Mouse (Mus musculus) G1E (cell line): ENCODE results near the gene Gm17334. TPM values are rescaled to one million over a fixed set of nuclear protein-coding genes. Genes with fewer than 3 reads are reported as not detected.

Experiments
- ATAC-seq: 2 replicates; pipeline ENCODE4 v1.8.0; 2016; ENCODE audit warnings: mild to moderate bottlenecking; ENCODE audit not compliant: insufficient number of reproducible peaks, poor library complexity, low FRiP score, severe bottlenecking; ENCODE audit errors: extremely low read depth
- DNase-seq: peaks from one replicate; pipeline ENCODE4 v3.0.0; 2012; ENCODE audit warnings: low spot score
- H3K27me3 ChIP-seq: 2 replicates; pipeline ENCODE4 v1.6.1; 2012; ENCODE audit warnings: mild to moderate bottlenecking, low read length, inconsistent platforms; ENCODE audit not compliant: insufficient read depth
- H3K36me3 ChIP-seq: replicated peaks from 2 replicates; pipeline ENCODE3; 2012; ENCODE audit warnings: mild to moderate bottlenecking, inconsistent platforms
- H3K4me1 ChIP-seq: 2 replicates; pipeline ENCODE4 v1.6.1; 2012; ENCODE audit warnings: low read depth, low read length, inconsistent platforms, mixed read lengths; ENCODE audit not compliant: insufficient read depth
- H3K4me3 ChIP-seq: 2 replicates; pipeline ENCODE4 v1.5.1; 2012; ENCODE audit warnings: low read depth, mild to moderate bottlenecking, inconsistent platforms, low read length, moderate library complexity, mixed read lengths
- H3K9me3 ChIP-seq: replicated peaks from 2 replicates; pipeline ENCODE4 v1.6.1; 2012; ENCODE audit warnings: inconsistent platforms
- CTCF ChIP-seq: IDR thresholded peaks from 2 replicates; pipeline ENCODE4 v1.5.1; 2012; ENCODE audit warnings: low read depth, low read length, inconsistent platforms, mixed read lengths
- GATA1 ChIP-seq: IDR thresholded peaks from 2 replicates; pipeline ENCODE4 v1.6.1; 2012; ENCODE audit warnings: borderline replicate concordance, low read length, inconsistent platforms, mixed read lengths
- GATA2 ChIP-seq: IDR thresholded peaks from 2 replicates; pipeline ENCODE4 v1.6.1; 2012; ENCODE audit warnings: low read depth, low read length, inconsistent platforms, borderline replicate concordance
- POLR2AphosphoS5 ChIP-seq: IDR thresholded peaks from 2 replicates; pipeline ENCODE4 v1.6.1; 2012; ENCODE audit warnings: low read depth, low read length, inconsistent platforms; ENCODE audit not compliant: insufficient replicate concordance
- TAL1 ChIP-seq: conservative IDR thresholded peaks from 2 replicates; pipeline ENCODE4 v1.6.1; 2012; ENCODE audit warnings: low read depth, low read length, inconsistent platforms, mixed read lengths
- polyA plus RNA-seq: library from polyadenylated mRNA; stranded (reverse); fragments of >175 nt; gene quantifications from 2 replicates; pipeline ENCODE4 v1.2.3, GENCODE M21; 2012
- total RNA-seq, 2 experiments: library from RNA; stranded (forward) in 1 of 2; stranded (reverse) in 1 of 2; fragments of 200-1000 nt in 1 of 2; fragments of >200 nt in 1 of 2; fragmentation: Nextera tagmentation in 1 of 2; gene quantifications; 2 replicates each; pipeline ENCODE4 v1.2.3; 2014 to 2017

Gm17334 gene
- total and polyA plus RNA-seq, 3 experiments: not detected

DNA sequence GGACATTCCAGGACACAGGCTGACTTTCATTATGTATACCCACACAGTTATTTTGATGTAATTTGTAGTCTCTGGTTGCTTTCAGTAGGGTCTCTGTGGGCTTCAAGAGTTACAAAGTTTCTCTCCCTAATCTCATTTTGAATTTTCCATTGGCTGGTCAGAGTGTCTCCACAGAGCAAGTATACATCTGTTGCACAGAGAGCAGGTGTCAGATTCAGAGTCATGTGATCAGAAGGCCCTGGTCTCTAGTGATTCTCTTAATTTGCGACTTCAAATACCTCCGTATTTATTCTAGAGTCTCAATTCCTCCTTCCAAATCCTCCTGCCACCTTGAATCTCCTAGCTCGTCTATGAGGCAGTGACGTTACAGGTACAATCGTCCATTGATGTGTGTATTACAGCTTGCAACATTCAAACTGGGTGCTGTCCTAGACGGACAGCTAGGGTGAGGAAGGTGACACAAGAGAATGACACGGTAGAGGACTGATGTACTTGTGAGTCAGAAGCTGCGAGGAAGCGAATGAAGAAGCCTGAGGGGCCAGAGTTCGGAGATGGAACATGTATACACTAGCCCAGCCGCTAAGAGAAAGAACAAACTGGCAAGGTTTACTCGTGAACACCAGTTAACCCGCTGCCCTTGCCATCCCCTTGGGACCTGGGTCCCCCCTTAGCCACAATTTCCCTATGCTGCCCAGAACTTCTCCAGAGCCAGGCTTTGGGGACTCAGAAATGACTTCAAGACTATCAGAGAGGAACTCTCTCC lies 4.4 kb downstream of the Gm17334 start:
- H3K9me3 ChIP-seq: no peaks in the 10 kb centered on the region
- TF ChIP-seq POLR2AphosphoS5: no peak
- no peak for TF ChIP-seq TAL1
- TF ChIP-seq GATA2: no peak
- no peak for TF ChIP-seq CTCF
- no peak for TF ChIP-seq GATA1
- no peak for DNase-seq
- H3K4me3 ChIP-seq: no peak overlapping the region
- H3K4me1 ChIP-seq: peaks cover 41% of the 10 kb centered on the region
- ATAC-seq: no peak
- peaks cover 2% of the 10 kb centered on the region for H3K36me3 ChIP-seq
- H3K27me3 ChIP-seq: peaks cover 47% of the 10 kb centered on the region

GRCm38 (mm10) chr11:53764581-53764980 lies 8.4 kb downstream of the Gm17334 start:
- H3K27me3 ChIP-seq: peaks cover 50% of the 10 kb centered on the region
- H3K9me3 ChIP-seq: no peaks in the 10 kb centered on the region
- H3K36me3 ChIP-seq: no peaks in the 10 kb centered on the region
- TF ChIP-seq GATA1: no peak
- no peak for TF ChIP-seq CTCF
- TF ChIP-seq TAL1: no peak
- no peak for TF ChIP-seq POLR2AphosphoS5
- TF ChIP-seq GATA2: no peak
- ATAC-seq: no peak
- DNase-seq: no peak
- peaks cover 37% of the 10 kb centered on the region for H3K4me1 ChIP-seq
- H3K4me3 ChIP-seq: no peak overlapping the region

- ATAC-seq: peak; percentile 72
- no peaks in the 10 kb centered on the region for H3K9me3 ChIP-seq
Observed at GRCm38 (mm10) chr11:53763496-53764140, 9.4 kb downstream of the Gm17334 start.

GRCm38 (mm10) chr11:53762827-53763495 lies 10.0 kb downstream of the Gm17334 start:
- TF ChIP-seq GATA1 (no peak), CTCF (no peak), TAL1 (no peak), POLR2AphosphoS5 (no peak), GATA2 (no peak)
- peak overlapping the region; percentile 73 for H3K4me3 ChIP-seq
- H3K4me1 ChIP-seq: peaks cover 33% of the 10 kb centered on the region

More at GRCm38 (mm10) chr11:53763496-53764140, 9.4 kb downstream of the Gm17334 start:
- Histone ChIP-seq H3K4me3 (peak overlapping the region; percentile 73), H3K36me3 (no peaks in the 10 kb centered on the region), H3K27me3 (peaks cover 49% of the 10 kb centered on the region), H3K4me1 (peaks cover 33% of the 10 kb centered on the region)
- peak; percentile 83 for DNase-seq
- TF ChIP-seq CTCF (no peak), GATA2 (no peak), GATA1 (no peak), POLR2AphosphoS5 (no peak), TAL1 (no peak)

GRCm38 (mm10) chr11:53762426-53762825 lies 10.6 kb downstream of the Gm17334 start:
- Histone ChIP-seq H3K4me1 (peaks cover 33% of the 10 kb centered on the region), H3K9me3 (no peaks in the 10 kb centered on the region), H3K4me3 (no peak overlapping the region; the same call in 1 of the 2 replicates), H3K27me3 (peaks cover 47% of the 10 kb centered on the region), H3K36me3 (no peaks in the 10 kb centered on the region)
- no peak for DNase-seq
- ATAC-seq: no peak
- TF ChIP-seq TAL1 (no peak), GATA2 (no peak)

More at GRCm38 (mm10) chr11:53762827-53763495, 10.0 kb downstream of the Gm17334 start:
- ATAC-seq (no peak), DNase-seq (peak; percentile 22)
- Histone ChIP-seq H3K9me3 (no peaks in the 10 kb centered on the region), H3K36me3 (no peaks in the 10 kb centered on the region), H3K27me3 (peaks cover 48% of the 10 kb centered on the region)

GRCm38 (mm10) chr11:53761822-53762221 lies 11.2 kb downstream of the Gm17334 start:
- no peak for ATAC-seq
- Histone ChIP-seq H3K4me3 (no peak overlapping the region), H3K27me3 (peaks cover 44% of the 10 kb centered on the region), H3K36me3 (no peaks in the 10 kb centered on the region), H3K4me1 (peaks cover 33% of the 10 kb centered on the region), H3K9me3 (no peaks in the 10 kb centered on the region)
- no peak for TF ChIP-seq TAL1
- no peak for TF ChIP-seq GATA2
- TF ChIP-seq GATA1: no peak
- no peak for TF ChIP-seq POLR2AphosphoS5
- no peak for TF ChIP-seq CTCF
- no peak for DNase-seq
